Mouse (Mus musculus): Measurements from ENCODE around the gene Cyth1.
A peak's percentile ranks its signal among the peaks of the same experiment; 100 is the strongest.

DNA sequence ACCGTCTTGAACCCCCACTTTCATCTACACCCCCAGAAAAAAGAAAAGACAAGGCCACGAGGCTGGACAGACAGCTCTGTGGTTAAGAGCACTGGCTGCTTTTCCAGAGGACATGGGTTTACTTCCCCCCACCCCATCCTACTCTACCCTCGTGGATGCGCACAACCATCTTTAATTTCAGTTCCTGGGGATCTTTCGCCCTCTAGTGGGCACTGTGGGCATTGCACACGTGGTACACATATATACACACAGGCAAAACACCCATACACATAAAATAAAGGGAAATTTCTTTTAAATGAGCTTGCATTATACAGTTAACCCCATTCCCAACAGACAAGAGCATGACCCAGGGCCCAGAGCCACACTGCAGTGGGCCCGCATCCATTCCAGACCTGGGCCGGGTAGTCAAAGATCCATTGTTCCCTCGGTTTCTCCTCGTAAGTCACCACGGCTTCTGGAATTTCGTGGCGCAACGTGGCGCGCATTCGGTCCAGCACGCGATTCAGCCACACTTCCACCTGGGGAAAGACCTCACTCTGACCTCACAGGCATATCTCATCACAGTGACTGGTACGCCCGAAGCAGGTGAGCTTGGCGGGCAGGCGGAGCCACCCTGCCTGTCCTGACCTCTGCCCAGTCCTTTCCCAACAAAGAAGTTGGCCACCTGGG is 157.3 kb downstream of the Cyth1 start:
- TF ChIP-seq POLR2A (IDR thresholded peaks at IDR 0.05; ENCODE audit: borderline replicate concordance, insufficient read depth, low read length) (no peak), CTCF (IDR thresholded peaks at IDR 0.05; ENCODE audit: borderline replicate concordance, insufficient read depth, low read depth, low read length) (peak; percentile 39; the same call in 1 of the 2 replicates)
